Mouse (Mus musculus) embryonic facial prominence, embryonic 15.5 days (tissue): ENCODE measurements around the gene Ppfibp1. TPM values are rescaled to one million over a fixed set of nuclear protein-coding genes. Genes with fewer than 3 reads are reported as not detected.

ENCODE experiments used
- ATAC-seq: fragments of 200-750 bp; cut with Nextera tagmentation; 2 replicates; pipeline ENCODE4 v1.8.0; 2017; ENCODE audit warnings: low read depth, moderate TSS enrichment; ENCODE audit not compliant: insufficient number of reproducible peaks, low FRiP score, low TSS enrichment
- H3K27ac ChIP-seq: fragments of 300-500 bp; sonication (generic); replicated peaks from 2 replicates; pipeline ENCODE4 v1.5.1; 2015; ENCODE audit warnings: mild to moderate bottlenecking, inconsistent platforms
- H3K27me3 ChIP-seq: fragments of 300-500 bp; sonication (generic); 2 replicates; pipeline ENCODE4 v1.6.1; 2015; ENCODE audit warnings: inconsistent platforms
- H3K36me3 ChIP-seq: fragments of 300-500 bp; sonication (generic); 2 replicates; pipeline ENCODE4 v1.6.1; 2015; ENCODE audit warnings: mild to moderate bottlenecking, inconsistent platforms
- H3K4me1 ChIP-seq: fragments of 300-500 bp; sonication (generic); 2 replicates; pipeline ENCODE4 v1.6.1; 2015; ENCODE audit warnings: inconsistent platforms
- H3K4me2 ChIP-seq: fragments of 300-500 bp; sonication (generic); replicated peaks from 2 replicates; pipeline ENCODE4 v1.6.1; 2015; ENCODE audit warnings: mild to moderate bottlenecking, inconsistent platforms
- H3K4me3 ChIP-seq: fragments of 300-500 bp; sonication (generic); replicated peaks from 2 replicates; pipeline ENCODE4 v1.5.1; 2015; ENCODE audit warnings: mild to moderate bottlenecking, inconsistent platforms
- H3K9ac ChIP-seq: fragments of 300-500 bp; sonication (generic); 2 replicates; pipeline ENCODE4 v1.6.1; 2015; ENCODE audit warnings: inconsistent platforms
- H3K9me3 ChIP-seq: fragments of 300-500 bp; sonication (generic); replicated peaks from 2 replicates; pipeline ENCODE4 v1.6.1; 2016; ENCODE audit warnings: inconsistent platforms
- WGBS: fragments of 180-500 bp; shearing (Covaris S2); methylation state at CpG from one replicate; pipeline ENCODE4 v1.1.7; 2015; 5-methylcytosine and 5-hydroxymethylcytosine counted together
- polyA plus RNA-seq: library from polyadenylated mRNA; unstranded; fragments of >200 nt; fragmentation: Nextera tagmentation; extraction: Ambion mirVana; gene quantifications from 2 replicates; pipeline ENCODE4 v1.2.1, GENCODE M21; 2015

Ppfibp1 gene
- polyA plus RNA-seq, 1 experiment from 2014 or later, result 54.2 TPM

DNA sequence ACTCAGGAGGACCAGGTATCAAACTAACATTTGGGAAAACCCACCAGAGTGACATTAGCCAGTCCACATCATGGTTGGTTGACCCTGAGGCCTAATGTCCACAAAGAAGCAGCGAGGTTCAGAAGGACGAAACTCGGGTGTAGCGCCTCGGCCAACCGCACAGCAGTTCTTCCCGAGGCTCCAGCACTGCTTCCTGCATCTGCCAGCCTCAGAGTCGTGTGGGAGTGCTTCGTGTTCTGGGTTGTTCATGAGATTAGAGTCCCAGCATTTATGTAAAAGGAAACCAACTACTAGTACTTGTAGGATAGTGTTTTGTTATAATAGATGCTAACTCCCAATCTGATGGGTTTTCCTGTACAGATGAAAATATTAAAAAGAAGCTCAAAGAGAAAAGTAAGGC is 111.0 kb downstream of the Ppfibp1 start:
- no peak overlapping the region for H3K4me3 ChIP-seq
- peaks cover 60% of the 10 kb centered on the region for H3K36me3 ChIP-seq
- H3K9me3 ChIP-seq, result no peaks in the 10 kb centered on the region
- H3K4me2 ChIP-seq, result no peak overlapping the region
- no peak for ATAC-seq
- no peaks in the 10 kb centered on the region for H3K27me3 ChIP-seq
- no peak overlapping the region for H3K27ac ChIP-seq
- H3K9ac ChIP-seq, result no peak overlapping the region
- WGBS, result 85% methylated on average over 9 of the region's 9 CpGs
- H3K4me1 ChIP-seq, result no peaks in the 10 kb centered on the region

DNA sequence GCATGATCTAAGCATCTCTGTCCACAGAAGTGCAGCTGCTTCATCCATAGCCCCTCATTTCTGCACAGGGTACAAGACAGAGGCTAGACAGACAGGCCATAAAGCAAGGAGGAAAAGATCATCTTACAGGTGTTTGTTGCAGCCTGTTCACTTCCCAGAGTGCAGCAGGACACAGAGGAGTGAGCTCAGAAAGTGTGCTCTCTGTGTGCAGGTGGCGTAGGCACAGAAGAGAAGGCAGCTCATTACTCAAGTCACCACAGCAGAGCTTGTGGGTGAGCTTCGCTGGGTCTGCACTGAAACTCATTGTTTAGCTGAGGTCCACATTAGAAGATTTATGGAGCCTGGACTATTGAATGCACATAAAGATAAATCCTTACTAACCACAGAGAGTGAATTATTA is 111.5 kb downstream of the Ppfibp1 start:
- WGBS, result 81% methylated on average over 2 of the region's 2 CpGs
- peaks cover 60% of the 10 kb centered on the region for H3K36me3 ChIP-seq
- H3K27ac ChIP-seq, result no peak overlapping the region
- H3K9me3 ChIP-seq, result no peaks in the 10 kb centered on the region
- no peak overlapping the region for H3K4me2 ChIP-seq
- ATAC-seq, result no peak
- H3K4me3 ChIP-seq, result no peak overlapping the region
- no peaks in the 10 kb centered on the region for H3K27me3 ChIP-seq
- no peak overlapping the region for H3K9ac ChIP-seq
- H3K4me1 ChIP-seq, result no peaks in the 10 kb centered on the region

DNA sequence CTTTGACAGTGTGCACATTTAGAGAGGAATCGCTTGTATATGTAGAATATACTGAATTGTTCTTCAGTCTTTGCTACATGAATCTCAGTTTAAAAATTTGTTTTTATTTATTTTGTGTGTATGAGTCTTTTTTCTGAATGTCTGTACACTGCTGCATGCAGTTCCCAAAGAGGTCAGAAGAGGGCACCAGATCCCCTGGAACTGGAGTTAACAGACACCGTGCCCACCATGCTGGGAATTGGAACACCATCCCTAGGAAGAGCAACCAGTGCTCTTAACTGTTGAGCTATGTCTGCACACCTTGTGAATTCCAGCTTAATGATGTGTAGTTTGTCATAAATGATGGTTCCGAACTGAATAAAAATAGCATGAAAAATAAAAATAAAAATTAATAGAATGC is 119.9 kb downstream of the Ppfibp1 start:
- Histone ChIP-seq H3K9me3 (no peaks in the 10 kb centered on the region), H3K36me3 (peaks cover 38% of the 10 kb centered on the region), H3K4me3 (no peak overlapping the region), H3K27me3 (no peaks in the 10 kb centered on the region), H3K27ac (no peak overlapping the region), H3K4me2 (no peak overlapping the region), H3K4me1 (0 out of 2 replicates have a peak, but pooled peaks cover 4% of the 10 kb centered on the region), H3K9ac (no peak overlapping the region)
- ATAC-seq, result no peak
- WGBS, result 68% methylated on average over 3 of the region's 3 CpGs

GRCm38 (mm10) chr6:147010358-147010757 is 122.1 kb downstream of the Ppfibp1 start:
- Histone ChIP-seq H3K27ac (no peak overlapping the region; the same call in 1 of the 2 replicates), H3K4me3 (no peak overlapping the region), H3K36me3 (peaks cover 35% of the 10 kb centered on the region), H3K4me2 (no peak overlapping the region), H3K9ac (no peak overlapping the region), H3K4me1 (0 out of 2 replicates have a peak, but pooled peaks cover 4% of the 10 kb centered on the region), H3K27me3 (no peaks in the 10 kb centered on the region), H3K9me3 (no peaks in the 10 kb centered on the region)
- ATAC-seq, result no peak
- 63% methylated on average over 6 of the region's 6 CpGs for WGBS

DNA sequence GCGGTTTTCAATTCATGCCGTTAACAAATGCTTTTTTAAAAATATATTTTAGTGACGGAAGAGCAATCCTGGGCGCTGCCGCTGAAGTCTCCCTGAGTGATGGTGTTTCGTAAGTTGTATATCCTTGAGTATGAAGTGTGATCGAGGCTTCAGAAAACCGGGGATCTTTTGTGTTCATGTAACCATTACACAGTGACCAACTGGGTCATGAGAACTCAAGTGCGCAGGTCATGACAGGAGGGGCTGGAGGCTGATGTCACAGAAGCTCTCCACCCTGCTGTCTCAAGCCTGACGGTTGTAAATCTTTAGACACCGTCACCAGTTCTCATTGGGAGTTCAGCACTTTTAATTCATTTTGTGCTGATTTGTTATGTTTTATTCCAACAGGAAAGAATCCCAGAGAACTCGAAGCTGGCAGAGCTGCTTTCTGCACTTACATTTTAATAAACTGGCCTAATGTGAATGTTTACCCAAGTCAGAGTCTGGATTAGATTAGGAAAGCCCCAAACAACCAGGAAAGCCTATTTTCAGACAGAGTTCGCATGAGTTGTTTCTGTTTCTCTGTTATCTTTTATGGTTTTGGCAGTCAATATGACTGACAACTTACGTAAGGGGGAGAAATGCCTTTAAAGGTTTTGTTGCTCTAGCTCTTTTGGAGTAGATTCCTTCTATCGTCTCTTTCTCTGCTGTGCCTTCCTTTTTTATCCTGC is 122.7 kb downstream of the Ppfibp1 start:
- no peak for ATAC-seq
- no peak overlapping the region for H3K9ac ChIP-seq
- no peak overlapping the region for H3K4me3 ChIP-seq
- peak overlapping the region; percentile 58 for H3K27ac ChIP-seq
- peaks cover 29% of the 10 kb centered on the region for H3K36me3 ChIP-seq
- 70% methylated on average over 15 of the region's 15 CpGs for WGBS
- no peak overlapping the region for H3K4me2 ChIP-seq
- no peaks in the 10 kb centered on the region for H3K9me3 ChIP-seq
- H3K4me1 ChIP-seq, result 0 out of 2 replicates have a peak, but pooled peaks cover 4% of the 10 kb centered on the region
- no peaks in the 10 kb centered on the region for H3K27me3 ChIP-seq

- Histone ChIP-seq H3K4me1 (0 out of 2 replicates have a peak, but pooled peaks cover 4% of the 10 kb centered on the region), H3K36me3 (peaks cover 31% of the 10 kb centered on the region), H3K4me3 (no peak overlapping the region), H3K9ac (no peak overlapping the region), H3K9me3 (no peaks in the 10 kb centered on the region), H3K4me2 (no peak overlapping the region), H3K27me3 (no peaks in the 10 kb centered on the region), H3K27ac (peak overlapping the region; percentile 58)
- ATAC-seq, result no peak
- 57% methylated on average over 6 of the region's 6 CpGs for WGBS
These were observed 123.3 kb downstream of the Ppfibp1 start for GRCm38 (mm10) chr6:147011555-147011954.

DNA sequence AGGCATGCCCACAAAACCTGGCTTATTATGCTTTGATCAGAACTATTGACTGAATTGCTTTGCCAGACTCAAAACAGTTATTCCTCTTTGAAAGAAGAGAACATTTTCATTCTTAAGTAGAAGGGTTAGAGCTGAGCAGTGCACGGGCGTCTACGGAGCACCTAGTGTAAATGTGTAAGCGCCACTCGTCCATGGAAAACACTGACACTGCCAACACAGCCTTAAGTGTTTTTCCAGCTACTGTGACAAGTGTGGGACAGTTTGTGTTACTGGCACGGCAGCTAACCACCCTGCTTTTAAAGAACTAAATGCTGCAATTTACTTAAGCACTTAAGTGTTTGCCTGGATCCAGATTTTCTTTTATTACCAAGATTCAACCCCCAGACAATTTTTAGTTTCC is 123.7 kb downstream of the Ppfibp1 start:
- Histone ChIP-seq H3K27me3 (no peaks in the 10 kb centered on the region), H3K36me3 (peaks cover 31% of the 10 kb centered on the region), H3K4me1 (0 out of 2 replicates have a peak, but pooled peaks cover 4% of the 10 kb centered on the region), H3K9ac (no peak overlapping the region), H3K27ac (peak overlapping the region; percentile 58), H3K4me2 (no peak overlapping the region), H3K9me3 (no peaks in the 10 kb centered on the region), H3K4me3 (no peak overlapping the region)
- no peak for ATAC-seq
- WGBS, result 55% methylated on average over 6 of the region's 6 CpGs

- H3K4me2 ChIP-seq, result no peak overlapping the region
- H3K9ac ChIP-seq, result no peak overlapping the region
- H3K4me1 ChIP-seq, result 0 out of 2 replicates have a peak, but pooled peaks cover 4% of the 10 kb centered on the region
- no peak overlapping the region for H3K4me3 ChIP-seq
- H3K36me3 ChIP-seq, result peaks cover 26% of the 10 kb centered on the region; the same call in 1 of the 2 replicates
- no peak overlapping the region for H3K27ac ChIP-seq
- no peaks in the 10 kb centered on the region for H3K9me3 ChIP-seq
- H3K27me3 ChIP-seq, result no peaks in the 10 kb centered on the region
- 88% methylated on average over 1 of the region's 1 CpGs for WGBS
- no peak for ATAC-seq
These were observed 125.3 kb downstream of the Ppfibp1 start for GRCm38 (mm10) chr6:147013546-147013945.

DNA sequence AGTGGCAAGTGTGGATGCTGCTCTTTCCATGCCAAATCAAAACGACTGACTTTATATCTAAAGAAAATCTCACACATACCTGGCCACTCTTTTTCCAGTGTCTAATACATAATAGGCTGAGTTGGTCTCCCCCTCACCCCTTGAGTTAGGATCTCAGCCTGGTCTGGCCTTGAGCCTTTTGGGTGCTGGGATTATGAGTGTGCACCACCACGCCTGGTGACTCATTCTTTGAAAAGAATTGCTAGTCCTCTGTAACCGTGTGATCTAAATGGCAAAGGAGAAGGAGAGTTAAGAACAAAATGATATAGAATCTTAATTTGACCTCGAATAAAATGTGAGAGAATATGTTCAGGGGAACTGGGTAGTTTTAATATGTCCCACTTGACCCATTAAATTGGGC is 129.6 kb downstream of the Ppfibp1 start:
- Histone ChIP-seq H3K9me3 (no peaks in the 10 kb centered on the region), H3K4me1 (no peaks in the 10 kb centered on the region), H3K4me3 (no peak overlapping the region), H3K36me3 (peaks cover 37% of the 10 kb centered on the region), H3K9ac (no peak overlapping the region), H3K4me2 (no peak overlapping the region), H3K27ac (no peak overlapping the region), H3K27me3 (no peaks in the 10 kb centered on the region)
- WGBS, result 82% methylated on average over 4 of the region's 4 CpGs
- no peak for ATAC-seq

DNA sequence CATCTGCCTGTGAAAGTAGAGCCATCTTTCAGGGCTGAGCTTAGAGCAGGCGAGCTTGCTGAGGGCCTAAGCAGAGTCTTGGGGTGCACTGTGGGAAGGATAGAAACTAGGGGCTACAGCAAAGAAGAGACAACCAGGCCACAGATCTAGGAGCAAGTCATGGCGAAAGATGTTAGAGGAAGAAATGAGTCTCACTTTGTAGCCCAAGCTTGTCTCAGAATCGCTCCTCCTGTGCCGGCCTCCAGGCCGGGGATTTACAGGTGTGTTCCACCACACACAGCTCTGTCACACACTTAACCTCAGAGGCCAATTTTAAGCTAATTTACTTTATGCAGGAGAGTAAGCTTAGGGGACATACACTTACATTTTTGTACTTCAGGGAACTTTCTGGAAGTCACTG is 130.1 kb downstream of the Ppfibp1 start:
- no peak for ATAC-seq
- WGBS, result 90% methylated on average over 5 of the region's 5 CpGs
- H3K9me3 ChIP-seq, result no peaks in the 10 kb centered on the region
- no peaks in the 10 kb centered on the region for H3K4me1 ChIP-seq
- no peak overlapping the region for H3K27ac ChIP-seq
- no peak overlapping the region for H3K4me2 ChIP-seq
- no peaks in the 10 kb centered on the region for H3K27me3 ChIP-seq
- peaks cover 41% of the 10 kb centered on the region for H3K36me3 ChIP-seq
- no peak overlapping the region for H3K9ac ChIP-seq
- H3K4me3 ChIP-seq, result no peak overlapping the region

GRCm38 (mm10) chr6:147021181-147021580 is 132.9 kb downstream of the Ppfibp1 start:
- Histone ChIP-seq H3K4me1 (no peaks in the 10 kb centered on the region), H3K27ac (no peak overlapping the region), H3K9ac (no peak overlapping the region), H3K9me3 (no peaks in the 10 kb centered on the region), H3K27me3 (no peaks in the 10 kb centered on the region), H3K36me3 (peaks cover 44% of the 10 kb centered on the region), H3K4me3 (no peak overlapping the region), H3K4me2 (no peak overlapping the region)
- ATAC-seq, result no peak
- 93% methylated on average over 5 of the region's 5 CpGs for WGBS
